Mouse (Mus musculus) embryonic fibroblast, embryonic 13.5 days (primary cell): Measurements from ENCODE around the gene Rac2.

ENCODE experiments used
- CTCF ChIP-seq: IDR thresholded peaks from 2 replicates; pipeline ENCODE4 v1.5.1; 2011; ENCODE audit warnings: mild to moderate bottlenecking, control low read depth, low read length, moderate library complexity, borderline replicate concordance; ENCODE audit not compliant: insufficient read depth
- POLR2A ChIP-seq: IDR thresholded peaks from 2 replicates; pipeline ENCODE4 v1.6.1; 2011; ENCODE audit warnings: low read depth, mild to moderate bottlenecking, control low read depth, low read length, moderate library complexity

DNA sequence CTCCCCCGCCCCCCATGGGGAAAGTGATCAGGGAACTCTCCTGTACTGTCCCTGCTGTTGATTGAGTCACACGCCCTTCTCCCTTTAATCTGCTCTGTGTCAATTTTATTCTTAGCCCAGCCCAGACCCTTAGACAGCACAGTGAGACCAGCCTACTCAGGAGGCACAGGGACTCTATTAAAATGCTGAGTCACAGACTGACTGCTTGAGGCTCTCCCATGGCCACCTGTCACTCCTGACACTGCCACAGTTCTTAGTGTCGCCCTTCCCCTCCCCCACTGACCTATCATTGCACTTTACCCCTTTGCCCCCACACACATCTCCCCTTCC is 24.3 kb downstream of the Rac2 start:
- TF ChIP-seq POLR2A = no peak
- TF ChIP-seq CTCF = no peak
